Mouse (Mus musculus) small intestine, adult 2 months (tissue): ENCODE measurements around the gene Tnfrsf21. TPM values are rescaled to one million over a fixed set of nuclear protein-coding genes. Genes with fewer than 3 reads are reported as not detected.

Source experiments
- H3K27ac ChIP-seq: fragments of 200-500 bp; 2 replicates; pipeline ENCODE4 v1.5.1; 2012; ENCODE audit warnings: low read depth, low read length, control low read depth, inconsistent platforms; ENCODE audit not compliant: insufficient read depth
- H3K27me3 ChIP-seq: fragments of 200-500 bp; 2 replicates; pipeline ENCODE4 v1.6.1; 2012; ENCODE audit warnings: mild to moderate bottlenecking, moderate library complexity, low read length, inconsistent platforms; ENCODE audit not compliant: control insufficient read depth, insufficient read depth
- H3K36me3 ChIP-seq: fragments of 200-500 bp; 2 replicates; pipeline ENCODE4 v1.6.1; 2012; ENCODE audit warnings: mild to moderate bottlenecking, low read length, control low read depth, inconsistent platforms; ENCODE audit not compliant: control insufficient read depth, insufficient read depth
- H3K4me1 ChIP-seq: fragments of 200-500 bp; 2 replicates; pipeline ENCODE4 v1.6.1; 2012; ENCODE audit warnings: low read length, inconsistent platforms, mixed read lengths; ENCODE audit not compliant: control insufficient read depth, insufficient read depth, insufficient read length
- H3K4me3 ChIP-seq: fragments of 200-500 bp; 2 replicates; pipeline ENCODE4 v1.5.1; 2012; ENCODE audit warnings: low read depth, mild to moderate bottlenecking, control low read depth, inconsistent platforms, low read length, moderate library complexity
- CTCF ChIP-seq: fragments of 200-500 bp; IDR thresholded peaks from 2 replicates; pipeline ENCODE4 v1.5.1; 2012; ENCODE audit warnings: low read depth, mild to moderate bottlenecking, control low read depth, inconsistent platforms, low read length, moderate library complexity, mixed read lengths; ENCODE audit not compliant: insufficient replicate concordance, insufficient read length; ENCODE audit errors: extremely low read depth
- POLR2A ChIP-seq: fragments of 200-500 bp; IDR thresholded peaks from 2 replicates; pipeline ENCODE4 v1.6.1; 2012; ENCODE audit warnings: low read depth, mild to moderate bottlenecking, control low read depth, inconsistent platforms, low read length, moderate library complexity
- WGBS: fragments of 180-500 bp; shearing (Covaris S2); methylation state at CpG from one replicate; pipeline ENCODE4 v1.1.7; 2018; 5-methylcytosine and 5-hydroxymethylcytosine counted together
- polyA plus RNA-seq: library from polyadenylated mRNA; depleted of rRNA; stranded (reverse); fragments of >200 nt; gene quantifications from 2 replicates; pipeline ENCODE4 v1.2.3, GENCODE M21; 2012

Gene Tnfrsf21
- polyA plus RNA-seq, 1 experiment: 28.5 TPM

DNA sequence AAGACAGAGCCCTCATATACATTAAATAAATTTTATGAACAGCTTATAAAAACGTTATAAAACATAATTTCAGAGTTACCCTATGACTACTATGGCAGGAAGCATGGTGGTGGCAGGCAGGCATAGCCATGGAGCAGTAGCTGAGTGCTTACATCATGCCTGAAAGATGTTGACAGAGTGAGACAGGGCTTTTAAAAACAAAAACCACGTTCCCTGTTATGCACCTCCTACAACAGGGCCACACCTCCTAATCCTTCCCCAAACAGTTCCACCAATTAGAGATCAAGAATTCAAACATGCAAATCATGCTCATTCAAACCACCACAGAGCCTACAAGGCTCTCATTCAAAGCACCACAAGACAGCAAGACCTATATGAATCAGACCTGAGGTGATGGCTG lies 77.9 kb downstream of the Tnfrsf21 start:
- no peak overlapping the region for H3K4me3 ChIP-seq
- no peaks in the 10 kb centered on the region; the same call in 1 of the 2 replicates for H3K27me3 ChIP-seq
- H3K4me1 ChIP-seq: no peaks in the 10 kb centered on the region
- no peak overlapping the region for H3K27ac ChIP-seq
- TF ChIP-seq CTCF (no peak), POLR2A (no peak)
- H3K36me3 ChIP-seq: no peaks in the 10 kb centered on the region
- WGBS: 38% methylated on average over 2 of the region's 2 CpGs

DNA sequence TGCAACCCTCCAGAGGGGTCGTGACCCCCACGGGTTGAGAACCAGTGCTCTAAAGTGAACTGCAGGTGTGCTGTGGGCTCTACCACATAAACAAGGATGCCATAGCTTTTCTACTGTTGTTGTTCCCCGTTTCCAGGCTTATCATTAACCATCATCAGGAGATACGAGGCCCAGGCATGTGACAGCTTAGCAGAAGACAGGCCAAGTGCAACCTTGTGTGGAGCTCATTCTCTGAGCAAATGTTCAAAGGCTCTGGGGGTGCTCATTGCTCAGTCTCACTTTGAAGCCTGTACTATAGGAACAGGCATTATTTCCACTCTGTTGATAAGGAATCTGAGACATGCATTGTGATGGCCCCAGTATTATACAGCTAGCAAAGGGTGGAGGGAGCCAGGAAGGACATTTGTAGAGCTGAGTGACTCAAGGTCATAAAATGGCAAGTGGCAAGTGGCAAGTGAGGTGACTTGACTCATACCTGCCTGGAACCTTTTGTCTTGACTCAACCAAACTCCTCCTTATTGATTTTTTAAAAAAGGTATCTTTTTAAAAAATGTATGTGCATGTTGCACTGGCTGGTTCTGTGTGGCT lies 80.8 kb downstream of the Tnfrsf21 start:
- Histone ChIP-seq H3K27ac (peak overlapping the region; percentile 47; the same call in 1 of the 2 replicates), H3K4me3 (no peak overlapping the region), H3K36me3 (no peaks in the 10 kb centered on the region), H3K27me3 (no peaks in the 10 kb centered on the region; the same call in 1 of the 2 replicates), H3K4me1 (no peaks in the 10 kb centered on the region)
- 27% methylated on average over 4 of the region's 4 CpGs for WGBS
- no peak for TF ChIP-seq CTCF
- TF ChIP-seq POLR2A: no peak

DNA sequence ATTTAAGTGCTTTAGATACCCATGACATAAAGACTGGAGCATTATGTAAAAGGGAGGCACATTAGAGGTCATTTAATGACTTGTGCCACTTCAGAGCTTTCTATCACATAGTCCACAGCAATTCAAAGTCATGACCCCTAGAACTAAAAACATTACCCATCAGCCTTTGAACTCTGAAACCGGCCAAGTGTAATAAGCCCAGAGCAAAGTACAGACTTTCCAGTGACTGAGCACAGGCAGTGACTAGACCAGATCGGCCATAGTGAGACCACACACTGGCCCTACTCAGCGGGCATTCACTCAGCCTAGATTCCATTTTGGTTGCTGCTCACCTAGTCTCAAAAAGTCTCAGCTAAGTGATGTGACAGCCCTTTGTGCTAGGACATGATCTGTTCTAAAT lies 89.8 kb downstream of the Tnfrsf21 start:
- Histone ChIP-seq H3K27me3 (no peaks in the 10 kb centered on the region), H3K27ac (peak overlapping the region; percentile 75; the same call in 1 of the 2 replicates), H3K4me3 (no peak overlapping the region), H3K4me1 (no peaks in the 10 kb centered on the region), H3K36me3 (no peaks in the 10 kb centered on the region)
- no peak for TF ChIP-seq POLR2A
- no peak for TF ChIP-seq CTCF
- WGBS: 42% methylated on average over 3 of the region's 3 CpGs

DNA sequence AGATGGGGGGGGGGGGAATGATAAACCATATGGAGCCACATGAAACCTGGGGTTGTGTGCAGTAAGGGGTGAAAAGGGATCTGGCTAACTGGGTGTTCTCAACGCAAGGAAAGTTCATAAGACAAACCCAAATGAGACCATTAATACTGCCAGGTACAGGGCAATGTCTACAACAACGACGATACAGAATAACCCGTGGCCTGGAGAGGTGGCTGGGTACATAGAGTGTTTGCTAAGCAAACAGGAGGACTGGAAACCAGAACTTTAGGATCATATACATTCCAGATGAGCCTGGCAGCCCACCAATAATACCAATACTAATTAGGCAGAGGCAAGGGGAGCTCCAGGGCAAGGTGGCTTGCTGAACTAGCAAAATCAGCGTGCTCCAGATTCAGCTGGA lies 91.0 kb downstream of the Tnfrsf21 start:
- Histone ChIP-seq H3K4me3 (no peak overlapping the region), H3K36me3 (no peaks in the 10 kb centered on the region), H3K27ac (no peak overlapping the region), H3K27me3 (no peaks in the 10 kb centered on the region), H3K4me1 (no peaks in the 10 kb centered on the region)
- no peak for TF ChIP-seq CTCF
- no peak for TF ChIP-seq POLR2A
- WGBS: 45% methylated on average over 5 of the region's 5 CpGs

DNA sequence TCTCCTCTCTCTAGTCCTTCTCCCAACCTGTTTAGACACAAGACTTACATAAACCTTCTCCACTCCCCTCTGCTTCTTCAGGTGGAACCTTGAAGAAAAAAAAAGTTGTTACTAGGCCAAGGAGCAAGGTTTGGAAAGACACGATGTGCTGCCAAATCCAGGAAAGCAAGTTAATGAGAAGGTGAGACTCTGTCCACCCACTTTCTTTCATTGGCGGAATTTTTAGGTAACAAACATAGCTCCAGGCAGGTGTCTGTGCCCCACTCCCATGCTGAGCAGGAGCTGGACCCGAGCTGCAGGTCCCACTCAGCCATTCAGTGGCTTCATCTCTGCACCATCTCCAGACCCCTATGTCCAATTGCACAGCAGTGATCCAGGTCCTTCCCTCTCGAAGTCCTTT lies 93.1 kb downstream of the Tnfrsf21 start:
- TF ChIP-seq CTCF (no peak), POLR2A (no peak)
- WGBS: 79% methylated on average over 4 of the region's 4 CpGs
- no peak overlapping the region for H3K4me3 ChIP-seq

DNA sequence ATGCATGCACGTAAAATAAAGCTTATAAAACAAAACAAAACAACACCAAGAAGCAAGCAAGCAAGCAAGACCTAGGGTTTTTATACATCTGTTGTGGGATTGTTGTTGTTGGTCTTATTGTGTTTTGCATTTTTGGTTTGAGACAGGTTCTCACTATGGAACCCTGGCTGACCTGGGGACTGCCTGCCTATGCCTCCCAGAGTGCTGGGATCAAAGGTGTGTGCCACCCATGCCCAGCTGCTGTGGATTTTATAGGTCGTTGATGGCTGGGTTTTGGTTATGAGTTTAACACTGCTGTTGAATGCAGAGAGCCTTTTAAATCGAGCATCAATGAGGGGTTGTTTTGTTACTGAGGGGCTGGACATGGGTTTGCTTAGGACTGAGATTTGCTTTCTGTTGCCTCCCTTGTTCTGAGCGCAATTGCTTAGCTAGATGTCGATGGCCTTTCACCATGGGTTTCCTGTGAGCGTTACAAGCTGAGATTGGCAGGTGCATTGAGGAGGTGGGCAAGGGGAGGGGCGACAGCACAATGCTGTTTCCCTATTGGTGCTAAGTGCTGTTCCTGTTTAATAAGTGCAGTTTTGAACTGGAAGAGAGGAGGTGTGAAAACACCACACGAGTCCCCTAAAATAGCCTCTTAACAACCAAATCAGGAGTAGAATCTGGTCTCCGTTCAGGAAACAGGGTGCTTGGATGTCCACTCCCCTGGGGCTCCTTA lies 94.0 kb downstream of the Tnfrsf21 start:
- no peaks in the 10 kb centered on the region for H3K27me3 ChIP-seq
- no peak overlapping the region for H3K27ac ChIP-seq
- H3K4me3 ChIP-seq: no peak overlapping the region
- TF ChIP-seq POLR2A: no peak
- no peak for TF ChIP-seq CTCF
- H3K4me1 ChIP-seq: peaks cover 10% of the 10 kb centered on the region; the same call in 1 of the 2 replicates
- no peaks in the 10 kb centered on the region for H3K36me3 ChIP-seq
- 78% methylated on average over 9 of the region's 9 CpGs for WGBS

More for the DNA sequence above, 93.1 kb downstream of the Tnfrsf21 start:
- H3K36me3 ChIP-seq: no peaks in the 10 kb centered on the region
- H3K4me1 ChIP-seq: peaks cover 6% of the 10 kb centered on the region; the same call in 1 of the 2 replicates
- no peaks in the 10 kb centered on the region for H3K27me3 ChIP-seq
- no peak overlapping the region for H3K27ac ChIP-seq

DNA sequence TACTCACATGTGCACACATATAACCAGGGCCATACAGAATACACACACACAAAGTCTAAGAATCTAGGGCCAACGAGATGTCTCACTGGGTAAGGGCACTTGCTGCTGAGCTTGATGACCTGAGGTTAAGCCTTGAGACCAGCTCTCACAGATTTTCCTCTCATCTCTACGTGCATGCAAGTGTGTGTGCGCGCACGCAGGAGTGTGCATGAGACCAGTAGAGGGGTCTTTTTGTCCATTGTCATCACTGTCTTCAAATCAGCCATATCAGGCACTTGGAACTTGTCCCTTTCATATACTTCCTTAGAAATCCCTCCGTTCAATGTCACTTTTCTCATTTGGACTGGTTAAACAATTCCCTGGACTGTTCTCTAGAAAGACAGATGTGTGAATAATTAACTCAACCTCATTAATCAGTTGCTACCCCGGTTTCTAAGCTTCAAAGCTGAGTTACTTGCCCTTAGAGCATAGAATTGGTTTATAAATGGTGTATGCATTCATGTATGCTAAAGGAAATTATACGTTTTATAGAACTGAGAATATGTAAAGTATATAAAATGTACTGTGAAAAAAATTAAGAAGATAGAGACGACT lies 97.1 kb downstream of the Tnfrsf21 start:
- H3K27me3 ChIP-seq: no peaks in the 10 kb centered on the region
- H3K36me3 ChIP-seq: no peaks in the 10 kb centered on the region
- peaks cover 16% of the 10 kb centered on the region; the same call in 1 of the 2 replicates for H3K4me1 ChIP-seq
- H3K27ac ChIP-seq: peak overlapping the region; percentile 63; the same call in 1 of the 2 replicates
- TF ChIP-seq POLR2A (no peak), CTCF (no peak)
- H3K4me3 ChIP-seq: no peak overlapping the region
- WGBS: 31% methylated on average over 9 of the region's 9 CpGs
